Mouse (Mus musculus): Measurements from ENCODE around the gene Tbx5. TPM values are rescaled to one million over a fixed set of nuclear protein-coding genes. Genes with fewer than 3 reads are reported as not detected.
"Not testable (repeated sequence)": the region's sequence is repeated elsewhere in the genome, so short reads cannot be mapped to it uniquely, and the experiment has no call there.

Tbx5 gene
- total RNA-seq, 2 experiments from 2014 or later, result 0.11 TPM; not detected in 1

DNA sequence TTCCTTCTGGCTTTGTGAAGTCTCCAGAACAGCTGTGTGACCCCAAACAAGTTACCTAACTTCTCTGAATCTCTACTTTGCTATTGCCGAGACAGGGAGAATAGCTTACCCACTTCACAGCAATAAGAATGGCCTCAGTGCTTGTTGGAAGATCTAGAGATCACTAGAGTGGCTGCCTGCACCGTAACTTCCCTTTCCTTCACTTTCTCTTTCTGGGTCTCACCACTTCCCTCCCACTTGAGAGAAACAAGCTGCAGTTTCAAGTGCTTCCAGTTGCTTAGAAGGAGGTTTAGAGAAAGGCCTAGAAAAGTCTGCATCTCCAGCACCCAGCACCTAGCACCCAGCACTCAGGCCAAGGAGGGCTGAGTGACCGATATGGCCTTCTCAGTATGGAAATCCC is 64.1 kb downstream of the Tbx5 start:
- intact Hi-C loops (cut with DNase I; ENCODE audit: low total_unique reads), result no loop called here
- DNase-seq, result no peak

DNA sequence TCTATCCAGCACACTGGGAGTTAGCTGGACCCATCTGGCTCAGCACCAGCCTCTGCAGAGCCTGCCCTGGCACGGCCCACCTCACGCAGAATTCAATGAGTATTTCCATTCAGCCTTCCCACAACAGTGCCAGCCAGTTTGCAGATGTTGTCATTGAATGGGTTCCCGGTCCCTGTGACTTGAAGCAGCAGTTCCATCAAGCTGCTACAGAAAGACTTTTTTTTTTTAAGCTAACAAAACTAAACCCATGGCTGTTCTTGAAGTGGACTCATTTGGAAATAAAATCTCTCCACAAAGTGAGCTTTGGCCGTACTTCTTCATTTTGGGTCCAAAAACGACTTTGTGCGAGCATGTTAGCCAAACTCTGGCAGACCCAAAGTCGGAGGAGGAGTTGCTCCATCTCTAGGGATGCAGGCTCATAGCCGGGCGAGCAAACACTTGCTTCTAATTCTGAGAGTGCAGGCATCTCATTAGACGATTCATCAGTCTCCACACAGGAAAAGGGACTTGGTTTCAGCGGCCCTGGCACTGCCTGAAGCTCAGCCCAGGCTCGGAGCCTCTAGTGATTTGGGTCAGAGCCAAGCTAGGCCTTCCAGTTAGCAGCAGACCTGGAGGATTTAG is 84.2 kb downstream of the Tbx5 start:
- peak; percentile 35 for DNase-seq
- intact Hi-C loops (cut with DNase I; ENCODE audit: low total_unique reads), result no loop called here

DNA sequence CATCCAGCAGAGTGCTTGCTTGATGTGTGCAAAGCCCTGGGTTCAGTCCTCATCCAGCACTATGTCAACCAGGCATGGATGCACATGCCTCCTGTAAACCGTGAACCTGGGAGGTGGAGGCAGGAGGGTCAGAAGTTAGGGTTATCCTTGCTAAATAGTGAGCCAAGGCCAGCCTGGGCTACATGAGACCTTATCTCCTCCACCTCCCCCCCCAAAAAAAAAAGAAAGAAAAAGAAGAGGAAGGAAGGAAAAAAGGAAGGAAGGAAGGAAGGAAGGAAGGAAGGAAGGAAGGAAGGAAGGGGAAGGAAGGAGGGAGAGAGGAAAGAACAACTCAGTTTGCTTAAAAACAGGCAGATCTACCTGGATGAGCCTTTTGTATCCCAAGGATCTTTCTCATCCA is 85.9 kb downstream of the Tbx5 start:
- intact Hi-C loops (cut with DNase I; ENCODE audit: low total_unique reads); DNase-seq: not testable (repeated sequence)

DNA sequence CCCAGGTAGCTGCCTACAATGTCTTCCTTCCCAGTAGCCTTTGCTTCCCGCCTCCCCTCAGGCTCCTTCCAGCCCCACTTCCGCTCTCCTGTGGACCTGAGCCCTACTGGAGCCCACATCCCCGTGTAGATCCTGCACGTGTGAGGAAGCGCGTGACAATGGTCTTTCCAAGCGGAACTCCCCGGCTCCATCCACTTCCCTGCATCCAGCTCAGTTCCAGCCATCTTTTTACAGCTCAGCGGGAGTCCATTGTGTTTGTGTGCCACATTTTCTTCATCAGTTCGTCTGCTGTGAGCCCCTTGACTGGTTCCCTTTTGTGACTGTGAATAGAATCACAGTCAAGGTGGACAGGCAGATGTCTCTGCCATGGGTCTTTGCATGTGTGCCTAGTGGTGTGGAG is 88.5 kb downstream of the Tbx5 start:
- intact Hi-C loops (cut with DNase I; ENCODE audit: low total_unique reads), result no loop called here
- no peak for DNase-seq

DNA sequence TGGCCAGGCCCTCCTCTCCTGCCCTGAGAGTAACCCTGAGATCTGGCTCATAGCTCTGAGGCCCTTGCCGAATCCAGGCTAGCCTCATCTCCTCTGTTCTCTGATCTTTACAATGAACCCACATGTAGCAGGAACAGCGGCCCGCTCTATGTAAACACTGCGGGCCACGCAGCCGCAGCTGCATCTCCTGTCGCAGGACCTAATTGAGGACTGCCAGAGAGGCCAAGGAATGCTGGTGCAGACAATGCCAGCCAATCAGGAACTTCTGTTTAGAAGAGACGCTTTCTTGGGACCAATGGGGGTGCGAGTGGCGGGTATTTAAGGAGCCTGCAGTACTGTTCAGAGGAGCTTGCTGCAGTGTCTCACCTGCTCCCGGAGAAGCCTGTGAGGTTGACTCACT is 89.8 kb downstream of the Tbx5 start:
- intact Hi-C loops (cut with DNase I; ENCODE audit: low total_unique reads), result no loop called here
- DNase-seq, result no peak

Other genes with a start within 250 kb of the Tbx5 start
- 1 to 10 TPM; 6.5 to 9.4 TPM for gene Tbx3, start 162.0 kb upstream of the Tbx5 start, total RNA-seq (2021)